ENCODE assay signal across 28 mouse cellular contexts in the genomic region with DNA sequence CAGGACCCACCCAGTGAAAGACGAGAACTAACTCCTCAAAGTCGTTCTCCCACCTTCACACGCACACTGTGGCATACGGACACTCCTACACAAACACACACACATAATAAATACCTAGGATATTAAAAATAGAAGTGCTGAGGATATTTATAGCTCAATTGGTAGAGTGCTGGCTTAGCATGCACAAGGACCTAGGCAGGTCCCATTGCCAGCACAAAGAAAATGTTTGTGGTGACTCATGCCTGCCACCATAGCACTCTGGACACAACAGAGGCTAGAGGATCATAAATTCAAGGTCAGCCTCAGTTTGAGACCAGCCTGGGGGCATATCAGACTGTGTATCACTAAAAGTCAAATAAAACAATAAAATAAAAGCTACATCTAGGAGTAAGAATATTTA.
DNase-seq lines count a peak whose midpoint lies in the region; ATAC-seq and TF ChIP-seq lines count a peak whose summit lies in the region.
"Had no signal": no experiment of that assay in that cellular context is flagged by ENCODE, and none has a peak within 500 bp of the region (broad histone marks: within the 10 kb centered on the region; RNA-seq: fewer than 3 reads in every experiment).

No protein-coding gene starts in this region.

- ATAC-seq in heart, embryonic 15.5 days (replicated peaks; ENCODE audit: insufficient number of reproducible peaks, insufficient read depth, low FRiP score, low read depth), result peak; percentile 75
- ATAC-seq: activated CD4-positive, CD25-positive, alpha-beta regulatory T cell, adult 4 months; forebrain, embryonic 13.5 days had no signal

- TF ChIP-seq EP300 in heart, adult 2 months (IDR thresholded peaks at IDR 0.05; ENCODE audit: insufficient read depth, low read depth, low read length), result no peak

- H3K27ac ChIP-seq in heart, adult 2 months, result peak overlapping the region; percentile 39
- H3K27ac ChIP-seq in heart, embryonic 15.5 days, result 0 out of 2 replicates have a peak overlapping the region, but pooled peaks have one; percentile 52
- H3K27ac ChIP-seq: forebrain, embryonic 13.5 days; layer of hippocampus, adult 2 months; left cerebral cortex, adult 2 months; limb, embryonic 13.5 days; lung, embryonic 15.5 days; midbrain, embryonic 12.5 days; neural tube, embryonic 12.5 days had no signal

- H3K4me2 ChIP-seq in heart, embryonic 15.5 days, result no peak overlapping the region
- H3K4me2 ChIP-seq: forebrain, embryonic 13.5 days; limb, embryonic 13.5 days; liver, embryonic 11.5 days; lung, embryonic 15.5 days; midbrain, embryonic 12.5 days; neural tube, embryonic 12.5 days had no signal

- DNase-seq in adrenal gland, adult (ENCODE audit: inconsistent age in 2 of 2, low spot score in 1 of 2), result peak; percentile 20 to 52
- DNase-seq in adrenal gland, adult 8-10 months, result no peak
- peak in 1 of 2 experiments; percentile 28 for DNase-seq in heart, adult 2 months
- DNase-seq in heart, postnatal 36 days, result no peak
- DNase-seq in heart, postnatal 14 days, result no peak
- DNase-seq in heart, postnatal 4 days, result peak; percentile 13
- no peak for DNase-seq in left cerebral cortex, adult 8-10 months (ENCODE audit: low spot score in 2 of 2)
- DNase-seq: cerebellum, adult 2 months; cerebellum, postnatal 36 days; gastrocnemius, postnatal 25 days; kidney, adult 2 months; kidney, postnatal 36 days; right cerebral cortex, adult 18-20 months; spleen, adult 18-20 months; thymus, adult 18-20 months; thymus, postnatal 25 days had no signal

- no peak overlapping the region for H3K9ac ChIP-seq in heart, adult 2 months (ENCODE audit: low read depth, low read length)
- H3K9ac ChIP-seq in heart, embryonic 15.5 days, result no peak overlapping the region
- H3K9ac ChIP-seq: forebrain, embryonic 13.5 days; limb, embryonic 13.5 days; lung, embryonic 15.5 days; midbrain, embryonic 12.5 days; neural tube, embryonic 12.5 days had no signal

- TF ChIP-seq POLR2A in heart, adult 2 months (IDR thresholded peaks at IDR 0.05; ENCODE audit: insufficient read depth, low read depth, low read length), result no peak

- H3K27me3 ChIP-seq in heart, adult 2 months (ENCODE audit: control insufficient read depth, insufficient read depth, low read length), result no peaks in the 10 kb centered on the region
- no peaks in the 10 kb centered on the region for H3K27me3 ChIP-seq in heart, embryonic 15.5 days
- H3K27me3 ChIP-seq: CH12.LX; forebrain, embryonic 13.5 days; lung, embryonic 15.5 days had no signal

- H3K4me3 ChIP-seq in heart, adult 2 months, result no peak overlapping the region
- no peak overlapping the region for H3K4me3 ChIP-seq in heart, embryonic 15.5 days
- H3K4me3 ChIP-seq: forebrain, embryonic 13.5 days; layer of hippocampus, adult 2 months; left cerebral cortex, adult 2 months; limb, embryonic 13.5 days; lung, embryonic 15.5 days; midbrain, embryonic 12.5 days; myocyte; neural tube, embryonic 12.5 days had no signal

- no peaks in the 10 kb centered on the region for H3K9me3 ChIP-seq in heart, embryonic 15.5 days (replicated peaks)
- H3K9me3 ChIP-seq: forebrain, embryonic 13.5 days; limb, embryonic 13.5 days; lung, embryonic 15.5 days; midbrain, embryonic 12.5 days; neural tube, embryonic 12.5 days had no signal

- intact Hi-C loops in heart, adult 2 months (cut with DNase I), result no loop called here
- intact Hi-C loops in heart, postnatal 36 days (cut with DNase I), result no loop called here
- intact Hi-C loops in heart, postnatal 14 days (cut with DNase I), result no loop called here

- no peak for TF ChIP-seq CTCF in heart, adult 2 months (IDR thresholded peaks at IDR 0.05)

- no peaks in the 10 kb centered on the region for H3K4me1 ChIP-seq in heart, adult 2 months (ENCODE audit: control insufficient read depth, insufficient read depth, low read length)
- peaks cover 15% of the 10 kb centered on the region for H3K4me1 ChIP-seq in heart, embryonic 15.5 days (replicated peaks)

- 59% methylated on average over 4 of the region's 4 CpGs for WGBS in heart, adult 2 months
- WGBS in heart, embryonic 15.5 days, result 56% methylated on average over 4 of the region's 4 CpGs

- H3K79me2 ChIP-seq in heart, adult 2 months (replicated peaks; ENCODE audit: control insufficient read depth, insufficient read depth, low read length), result no peaks in the 10 kb centered on the region

- no peaks in the 10 kb centered on the region for H3K36me3 ChIP-seq in heart, adult 2 months (ENCODE audit: control insufficient read depth, insufficient read depth, low read length)
- no peaks in the 10 kb centered on the region for H3K36me3 ChIP-seq in heart, embryonic 15.5 days
- H3K36me3 ChIP-seq: limb, embryonic 13.5 days; lung, embryonic 15.5 days; midbrain, embryonic 12.5 days; neural tube, embryonic 12.5 days had no signal

Comparison
In these comparisons a context has a peak if more than half of its experiments do, and no peak if none do; other contexts are left out.
1. DNase-seq: peak in adrenal gland, adult (2 of 2) and heart, postnatal 4 days (single experiment); none in adrenal gland, adult 8-10 months (single experiment), heart, postnatal 36 days (0 of 2), heart, postnatal 14 days (0 of 2) and left cerebral cortex, adult 8-10 months (0 of 2).